Mouse (Mus musculus): ENCODE measurements around the gene Dnajb3. TPM values are rescaled to one million over a fixed set of nuclear protein-coding genes. Genes with fewer than 3 reads are reported as not detected.

Gene Dnajb3
- polyA plus RNA-seq, 1 experiment, result 1.5 TPM

DNA sequence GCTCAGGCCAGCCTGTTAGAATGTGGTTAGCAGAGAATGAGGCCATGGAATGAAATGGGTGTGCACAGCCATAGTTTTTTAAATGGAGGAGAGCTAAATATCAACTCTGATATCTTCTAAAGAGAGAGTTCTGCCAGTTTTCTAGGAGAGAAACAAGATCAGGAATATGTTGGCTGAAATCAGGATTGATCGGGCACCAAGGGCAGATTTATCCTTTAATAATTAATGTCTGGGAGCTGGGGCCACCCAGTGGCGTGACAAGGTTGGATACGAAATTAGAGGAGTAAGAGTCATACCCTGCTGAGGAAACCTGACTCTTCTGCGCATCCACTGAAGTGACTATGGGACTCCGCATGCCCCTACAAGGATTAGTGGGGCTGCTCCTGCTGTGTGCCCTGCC lies 39.9 kb downstream of the Dnajb3 start, which contains the start of gene Ugt1a5:
Gene Ugt1a5, plus strand, starts transcription at position 302 of the 400 bp plus-strand sequence.
- Histone ChIP-seq H3K4me1 (replicated peaks; ENCODE audit: control insufficient read depth, insufficient read depth, low read length) (no peaks in the 10 kb centered on the region), H3K36me3 (ENCODE audit: control insufficient read depth, insufficient read depth, low read length) (no peaks in the 10 kb centered on the region), H3K27ac (ENCODE audit: control insufficient read depth, insufficient read depth, low read length) (no peak within 1 kb of the TSS), H3K4me3 (ENCODE audit: control insufficient read depth, insufficient read depth, low read length) (no peak within 1 kb of the TSS), H3K27me3 (ENCODE audit: control insufficient read depth, insufficient read depth, low read length) (no peaks in the 10 kb centered on the region)
- no peak for DNase-seq
- 95% methylated on average over 5 of the region's 5 CpGs for WGBS
- no peak for TF ChIP-seq CTCF (IDR thresholded peaks at IDR 0.05; ENCODE audit: borderline replicate concordance, control insufficient read depth, extremely low read depth, insufficient read depth, low read length, poor library complexity)
- TF ChIP-seq POLR2A (IDR thresholded peaks at IDR 0.05; ENCODE audit: control insufficient read depth, extremely low read depth, insufficient read depth, low read length, poor library complexity), result no peak

DNA sequence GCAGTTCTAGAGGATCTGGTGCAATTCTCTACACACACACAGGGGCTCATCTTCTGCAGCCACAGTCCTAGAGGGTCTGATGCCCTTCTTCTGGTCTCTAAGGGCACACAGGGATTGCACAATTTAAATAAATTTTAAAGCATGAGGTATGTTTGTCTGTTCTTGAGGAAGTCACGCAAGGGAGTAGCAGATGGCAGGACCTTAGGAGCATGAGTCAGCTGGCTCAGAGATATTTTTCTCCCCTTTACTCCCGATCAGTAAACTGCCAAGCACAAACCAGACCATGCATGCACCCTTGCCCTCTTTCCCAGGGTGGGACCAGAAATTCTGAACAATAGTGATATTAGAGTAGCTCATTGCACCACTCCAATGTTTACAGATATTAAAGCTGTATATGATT lies 47.2 kb downstream of the Dnajb3 start:
- DNase-seq, result no peak

More for the DNA sequence above, 47.2 kb downstream of the Dnajb3 start:
- H3K27me3 ChIP-seq (ENCODE audit: control insufficient read depth, insufficient read depth, low read length), result no peaks in the 10 kb centered on the region
- no peak overlapping the region for H3K27ac ChIP-seq (ENCODE audit: control insufficient read depth, insufficient read depth, low read length)
- WGBS, result 59% methylated on average over 2 of the region's 2 CpGs
- H3K4me3 ChIP-seq (ENCODE audit: control insufficient read depth, insufficient read depth, low read length), result no peak overlapping the region
- no peaks in the 10 kb centered on the region for H3K36me3 ChIP-seq (ENCODE audit: control insufficient read depth, insufficient read depth, low read length)
- H3K4me1 ChIP-seq (replicated peaks; ENCODE audit: control insufficient read depth, insufficient read depth, low read length), result no peaks in the 10 kb centered on the region; the same call in 1 of the 2 replicates
- TF ChIP-seq POLR2A (IDR thresholded peaks at IDR 0.05; ENCODE audit: control insufficient read depth, extremely low read depth, insufficient read depth, low read length, poor library complexity) (no peak), CTCF (IDR thresholded peaks at IDR 0.05; ENCODE audit: borderline replicate concordance, control insufficient read depth, extremely low read depth, insufficient read depth, low read length, poor library complexity) (no peak)

Other genes starting within 250 kb of the Dnajb3 start
- gene Usp40, start 197.2 kb downstream of the Dnajb3 start, polyA plus RNA-seq (2012; rRNA removed), result 6.3 and 7.5 TPM in 2 replicates
- gene Ugt1a10, start 150.4 kb downstream of the Dnajb3 start, polyA plus RNA-seq (2012; rRNA removed), result 0.16 TPM in 1 of 2 replicates, not detected in the other
- gene Ugt1a9, start 135.0 kb downstream of the Dnajb3 start, polyA plus RNA-seq (2012; rRNA removed), result 0.26 TPM in 1 of 2 replicates, not detected in the other
- gene Ugt1a8, start 118.0 kb downstream of the Dnajb3 start, polyA plus RNA-seq (2012; rRNA removed), result 0.06 TPM in 1 of 2 replicates, not detected in the other
- gene Ugt1a7c, start 110.7 kb downstream of the Dnajb3 start, polyA plus RNA-seq (2012; rRNA removed), result 0.94 and 1.1 TPM in 2 replicates
- gene Ugt1a6b, start 102.5 kb downstream of the Dnajb3 start, polyA plus RNA-seq (2012; rRNA removed), result 1.3 and 1.6 TPM in 2 replicates
- 3.0 and 3.8 TPM in 2 replicates for gene Ugt1a6a, start 71.0 kb downstream of the Dnajb3 start, polyA plus RNA-seq (2012; rRNA removed)
- 0.08 and 0.09 TPM in 2 replicates for gene Ugt1a5, start 39.8 kb downstream of the Dnajb3 start, polyA plus RNA-seq (2012; rRNA removed)
- 0.09 and 0.32 TPM in 2 replicates for gene Ugt1a2, start 5.2 kb downstream of the Dnajb3 start, polyA plus RNA-seq (2012; rRNA removed)
- 0.47 and 0.64 TPM in 2 replicates for gene Ugt1a1, start 6.2 kb upstream of the Dnajb3 start, polyA plus RNA-seq (2012; rRNA removed)
- 0.29 and 0.96 TPM in 2 replicates for gene Mroh2a, start 21.2 kb upstream of the Dnajb3 start, polyA plus RNA-seq (2012; rRNA removed)
- gene Hjurp, start 71.9 kb upstream of the Dnajb3 start, polyA plus RNA-seq (2012; rRNA removed), result 168 and 197 TPM in 2 replicates
- 0.03 and 0.08 TPM in 2 replicates for gene Trpm8, start 71.9 kb upstream of the Dnajb3 start, polyA plus RNA-seq (2012; rRNA removed)
- gene Spp2, start 201.2 kb upstream of the Dnajb3 start, polyA plus RNA-seq (2012; rRNA removed), result 0.44 and 0.71 TPM in 2 replicates

All from thymus, adult 2 months (tissue).